Mouse (Mus musculus) heart, adult 8-10 months (tissue): ENCODE results near the gene 6430531B16Rik. TPM values are rescaled to one million over a fixed set of nuclear protein-coding genes. Genes with fewer than 3 reads are reported as not detected.

Experiments
- DNase-seq: peaks from one replicate; pipeline ENCODE4 v3.0.0; 2022; ENCODE audit warnings: low spot score
- total RNA-seq, 4 experiments: library from RNA; stranded (reverse); gene quantifications; 2 replicates each; pipeline ENCODE4 v1.2.4; 2022

Gene 6430531B16Rik
- total RNA-seq, 4 experiments from 2014 or later: not detected

DNA sequence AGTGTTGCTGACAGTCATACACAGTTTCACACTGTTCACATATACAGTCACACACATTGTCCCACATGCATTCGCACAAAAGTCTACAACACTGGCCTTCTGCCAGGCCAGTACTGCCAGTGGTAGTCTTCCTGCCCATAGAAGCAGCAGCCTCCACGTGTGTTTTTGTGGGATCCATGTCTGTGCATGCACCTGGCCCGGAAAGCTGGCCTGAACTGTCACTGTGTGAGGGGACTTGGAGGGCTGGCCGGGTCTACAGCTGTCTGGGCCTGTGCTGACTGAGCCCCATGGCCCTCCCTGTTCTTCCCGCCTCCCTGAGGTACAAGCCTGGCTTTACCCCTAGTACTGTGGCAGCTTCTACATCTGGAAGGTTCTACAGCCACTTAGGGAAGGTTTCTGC lies 7.6 kb downstream of the 6430531B16Rik start:
- no peak for DNase-seq

DNA sequence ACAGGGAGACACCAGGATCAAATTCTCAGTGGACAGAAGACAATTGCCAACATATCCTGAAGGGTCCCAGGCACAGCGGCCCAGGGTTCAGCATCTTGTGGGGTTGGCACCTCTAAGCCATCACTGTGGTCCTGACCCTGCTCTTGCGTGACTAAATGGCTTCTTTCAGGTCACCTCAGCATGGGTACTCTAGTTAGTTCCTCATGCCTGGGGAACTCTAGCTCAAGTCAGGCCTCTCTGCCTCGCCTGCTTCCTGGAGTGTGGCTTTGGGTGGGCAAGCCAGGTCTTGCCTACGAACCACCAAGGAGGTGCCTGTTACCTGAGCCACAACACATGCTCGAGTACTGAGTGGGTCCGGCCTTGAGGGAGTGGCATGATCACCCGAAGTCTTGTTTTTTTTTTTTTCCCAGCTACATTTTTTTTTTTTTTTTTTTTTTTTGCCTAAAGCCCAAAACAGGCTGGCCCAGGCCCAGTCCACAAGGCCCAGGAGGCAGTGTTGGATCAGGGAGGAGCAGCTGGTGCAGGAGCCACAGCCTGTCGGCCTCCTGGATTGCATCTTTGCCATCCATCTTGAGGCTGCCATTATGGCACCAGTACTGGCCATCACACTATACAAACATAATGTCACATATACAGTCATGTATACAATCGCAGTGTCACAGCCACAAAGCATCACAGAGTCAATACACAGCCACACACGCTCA lies 8.2 kb downstream of the 6430531B16Rik start:
- no peak for DNase-seq

DNA sequence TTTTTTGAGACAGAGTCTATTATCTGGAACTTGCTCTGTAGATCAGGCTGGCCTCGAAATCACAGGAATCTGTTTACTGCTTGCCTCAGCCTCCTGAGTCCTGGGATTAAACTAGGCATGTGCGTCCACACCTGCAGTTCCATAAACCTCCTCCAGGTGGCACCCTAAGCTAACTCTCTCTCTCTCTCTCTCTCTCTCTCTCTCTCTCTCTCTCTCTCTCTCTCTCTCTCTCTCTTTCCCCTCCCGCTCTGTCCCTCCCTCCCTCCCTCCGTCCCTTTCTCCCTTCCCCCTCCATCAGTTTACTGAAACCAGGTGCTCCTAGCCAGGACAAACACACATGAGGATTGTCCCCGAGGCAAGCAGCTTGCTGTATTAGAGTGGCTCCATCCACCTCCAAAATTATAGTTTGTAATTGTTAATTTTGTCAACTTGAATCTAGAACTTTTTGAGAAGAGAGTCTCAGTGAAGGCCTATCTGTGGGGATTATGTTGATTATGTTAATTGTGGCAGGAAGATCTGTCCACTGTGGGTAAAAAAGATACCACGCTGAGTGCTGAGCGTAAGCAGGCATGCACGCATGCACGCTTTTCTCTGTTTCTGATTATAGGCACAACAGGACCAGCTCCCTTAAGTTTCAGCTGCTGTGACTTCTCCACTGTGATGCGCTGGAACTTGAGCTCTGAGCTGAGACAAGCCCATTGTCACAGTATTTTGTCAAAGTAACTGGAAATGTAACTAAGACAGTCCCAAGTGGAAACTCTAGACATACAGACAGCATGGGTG lies 9.0 kb downstream of the 6430531B16Rik start:
- DNase-seq: peak; percentile 74

GRCm38 (mm10) chr7:139968428-139968827 lies 10.1 kb downstream of the 6430531B16Rik start:
- DNase-seq: no peak

DNA sequence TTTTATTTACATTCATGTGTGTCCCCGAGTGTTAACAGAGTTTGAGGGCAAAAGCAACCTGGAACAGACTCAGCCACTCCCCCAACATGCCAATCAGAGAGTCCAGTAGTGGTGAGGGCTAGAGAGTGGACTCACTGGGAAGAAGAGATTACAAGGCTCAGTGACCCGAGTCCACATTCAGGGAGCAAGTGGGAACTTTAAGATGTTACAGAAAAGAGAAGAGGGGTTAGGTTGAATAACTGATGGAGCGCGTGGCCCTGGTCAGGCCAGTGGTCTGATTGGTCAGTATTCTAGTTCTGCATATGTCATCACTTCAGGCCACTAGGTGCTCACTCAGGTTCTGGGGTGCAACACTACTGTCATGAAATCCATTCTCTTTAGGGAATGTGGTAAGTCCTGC lies 11.4 kb downstream of the 6430531B16Rik start:
- DNase-seq: no peak

DNA sequence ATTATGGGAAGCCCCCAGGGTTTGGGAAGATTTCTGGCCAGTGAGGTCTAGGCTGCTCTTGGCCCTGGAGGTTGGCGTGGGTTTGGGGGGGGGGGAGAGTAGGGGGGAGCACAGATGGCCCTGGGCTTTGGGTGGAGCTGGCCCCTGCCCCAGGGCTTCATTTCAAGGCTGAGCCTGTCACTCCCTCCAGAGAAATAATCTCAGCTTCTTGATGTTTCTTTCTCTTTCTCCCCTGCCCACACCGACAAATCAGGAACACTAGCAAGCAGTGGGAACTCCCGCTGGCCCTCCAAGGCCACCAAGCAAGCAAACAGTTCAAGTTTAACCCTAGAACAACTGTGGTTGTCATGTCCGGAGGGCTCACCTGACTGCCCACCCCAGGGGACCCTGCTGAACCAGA lies 14.7 kb downstream of the 6430531B16Rik start:
- DNase-seq: no peak

DNA sequence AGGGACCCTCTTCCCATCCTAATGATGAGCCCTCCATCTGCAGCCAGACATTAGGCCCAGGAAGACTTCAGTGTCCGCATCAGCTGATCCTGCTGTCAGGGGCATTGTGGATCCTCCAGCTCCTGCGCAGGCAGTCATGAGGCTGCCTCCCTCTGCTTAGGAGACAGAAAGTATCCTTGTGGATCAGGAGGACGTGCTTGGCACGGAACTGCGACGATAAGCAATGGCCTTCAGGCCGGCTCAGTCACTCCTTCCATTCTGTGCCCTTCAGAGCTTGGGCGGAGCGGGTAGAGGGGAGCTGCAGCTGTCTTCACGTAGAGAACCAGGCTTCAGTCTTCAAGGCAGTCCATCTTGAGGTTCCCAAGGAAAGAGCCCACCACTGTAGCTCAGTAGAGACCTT lies 17.4 kb downstream of the 6430531B16Rik start:
- DNase-seq: no peak

GRCm38 (mm10) chr7:139957958-139958357 lies 20.6 kb downstream of the 6430531B16Rik start:
- DNase-seq: no peak

- DNase-seq: no peak
These were observed 21.1 kb downstream of the 6430531B16Rik start for GRCm38 (mm10) chr7:139957437-139957836.

- no peak for DNase-seq
These were observed 21.9 kb downstream of the 6430531B16Rik start for GRCm38 (mm10) chr7:139956658-139957057.

GRCm38 (mm10) chr7:139955505-139955904 lies 23.1 kb downstream of the 6430531B16Rik start:
- DNase-seq: no peak

GRCm38 (mm10) chr7:139951991-139952633 lies 26.4 kb downstream of the 6430531B16Rik start:
- DNase-seq: no peak

GRCm38 (mm10) chr7:139951079-139951478 lies 27.5 kb downstream of the 6430531B16Rik start:
- DNase-seq: no peak

DNA sequence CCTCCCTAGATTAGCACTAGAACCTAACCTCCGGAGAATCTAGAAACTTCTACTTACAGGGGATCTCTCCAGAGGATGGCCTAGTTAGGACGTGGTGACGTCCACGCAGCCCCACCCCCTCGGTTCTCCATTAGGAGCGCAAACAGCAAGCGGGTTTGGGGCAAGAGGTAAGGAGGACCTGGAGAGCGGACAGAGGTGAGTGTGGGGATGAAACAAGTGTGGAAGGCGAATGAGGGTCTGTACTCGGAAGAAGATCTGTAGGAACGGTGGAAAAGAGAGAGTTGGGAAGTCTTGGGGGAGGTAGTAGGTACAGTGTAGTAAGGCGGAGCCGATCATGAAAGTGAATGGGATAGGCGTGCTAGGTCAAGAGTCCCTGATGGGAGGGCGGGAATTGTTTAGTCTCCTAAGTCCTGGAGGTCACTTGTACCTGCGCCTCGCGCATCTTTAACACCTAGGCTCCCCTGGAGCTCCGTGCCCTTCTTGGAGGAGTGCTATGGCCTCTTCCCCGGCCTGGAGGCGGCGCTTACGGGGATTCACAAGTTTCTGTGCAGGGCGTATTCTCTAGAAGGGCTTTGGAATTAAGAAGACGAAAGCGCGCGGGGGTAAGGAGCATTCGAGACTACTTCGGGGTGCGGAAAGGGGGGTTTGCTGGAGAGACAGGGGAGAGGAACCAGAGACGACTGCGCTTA lies 28.1 kb downstream of the 6430531B16Rik start:
- peak; percentile 43 for DNase-seq

DNA sequence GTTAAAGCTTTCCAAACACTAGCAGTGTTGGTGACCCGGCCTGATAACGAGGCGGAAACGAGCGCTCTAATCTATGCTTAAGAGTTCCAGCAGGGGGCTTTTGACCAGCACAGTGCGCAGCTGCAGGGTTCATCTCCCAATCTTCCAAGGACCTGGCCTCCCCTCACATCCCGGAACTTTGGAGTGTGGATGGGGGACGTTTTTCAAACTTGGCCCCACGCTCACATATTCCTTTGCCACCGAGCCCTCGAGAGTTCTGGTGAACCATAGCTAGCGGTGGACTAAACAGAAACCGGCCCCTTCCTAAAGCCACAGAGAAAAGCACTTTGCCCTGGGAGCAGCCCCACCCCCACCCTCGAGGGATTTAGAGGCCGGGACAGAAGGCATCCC lies 28.7 kb downstream of the 6430531B16Rik start:
- DNase-seq: peak; percentile 48

GRCm38 (mm10) chr7:139946032-139946431 lies 32.5 kb downstream of the 6430531B16Rik start:
- DNase-seq: no peak

- DNase-seq: no peak
These were observed 33.0 kb downstream of the 6430531B16Rik start for GRCm38 (mm10) chr7:139945516-139945915.

GRCm38 (mm10) chr7:139944291-139945240 lies 34.0 kb downstream of the 6430531B16Rik start:
- no peak for DNase-seq

DNA sequence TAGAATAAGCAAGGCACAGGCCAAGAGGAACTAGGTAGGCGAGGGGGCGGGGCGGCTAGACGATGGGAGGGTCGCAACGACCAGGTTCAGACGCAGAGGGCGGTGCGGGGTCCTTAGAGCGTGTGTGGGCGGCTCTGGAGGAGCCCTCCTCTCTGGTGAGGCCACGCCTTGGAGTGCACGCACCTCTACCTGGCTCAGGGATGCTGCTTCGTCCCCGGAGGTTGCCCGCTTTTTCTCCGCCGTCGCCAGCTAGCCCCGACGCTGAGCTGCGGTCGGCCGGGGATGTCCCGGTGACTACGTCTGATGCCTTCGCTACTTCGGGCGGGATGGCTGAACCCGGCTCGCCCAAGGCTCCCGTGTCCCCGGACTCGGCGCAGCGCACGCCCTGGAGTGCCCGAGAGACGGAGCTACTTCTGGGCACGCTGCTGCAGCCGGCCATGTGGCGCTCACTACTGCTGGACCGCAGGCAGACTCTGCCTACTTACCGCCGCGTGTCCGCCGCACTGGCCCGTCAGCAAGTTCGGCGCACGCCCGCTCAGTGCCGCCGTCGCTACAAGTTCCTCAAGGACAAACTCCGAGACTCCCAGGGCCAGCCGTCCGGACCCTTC lies 34.8 kb downstream of the 6430531B16Rik start, which contains the start of gene Utf1:
Gene Utf1, plus strand, starts transcription at position 116 of the 608 bp plus-strand sequence.
- no peak for DNase-seq
